Mouse (Mus musculus) adrenal gland, adult 18-20 months (tissue): ENCODE data around the gene Pycr2. TPM values are rescaled to one million over a fixed set of nuclear protein-coding genes. Genes with fewer than 3 reads are reported as not detected.
A peak's percentile ranks its signal among the peaks of the same experiment; 100 is the strongest.

Source experiments
- DNase-seq, 2 experiments: peaks; one replicate each; pipeline ENCODE4 v3.0.0; 2021 to 2022; ENCODE audit warnings: low spot score in 2 of 2
- total RNA-seq, 2 experiments: library from RNA; stranded (reverse); gene quantifications; 1 replicate in 1 of 2; 2 replicates in 1 of 2; pipeline ENCODE4 v1.2.3; 2021

Pycr2 gene
- total RNA-seq, 2 experiments from 2014 or later, result 30.3 to 34.3 TPM

- no peak for DNase-seq
Measured at GRCm38 (mm10) chr1:180903666-180904038, 441 bp upstream of the Pycr2 start.

GRCm38 (mm10) chr1:180904815-180905080 lies 655 bp downstream of the Pycr2 start:
- no peak for DNase-seq

GRCm38 (mm10) chr1:180905307-180905706 lies 1.2 kb downstream of the Pycr2 start:
- DNase-seq, result no peak

- DNase-seq, result no peak
Measured at GRCm38 (mm10) chr1:180905876-180906275, 1.8 kb downstream of the Pycr2 start.

GRCm38 (mm10) chr1:180906461-180907147 lies 2.5 kb downstream of the Pycr2 start:
- DNase-seq, result no peak

- DNase-seq, result no peak
Measured at GRCm38 (mm10) chr1:180911138-180911537, 7.0 kb downstream of the Pycr2 start.

- no peak for DNase-seq
Measured at GRCm38 (mm10) chr1:180911653-180912287, 7.7 kb downstream of the Pycr2 start.

- no peak for DNase-seq
Measured at GRCm38 (mm10) chr1:180912792-180913191, 8.7 kb downstream of the Pycr2 start.

GRCm38 (mm10) chr1:180913797-180914196 lies 9.7 kb downstream of the Pycr2 start:
- no peak for DNase-seq

- no peak for DNase-seq
Measured at GRCm38 (mm10) chr1:180916425-180916824, 12.3 kb downstream of the Pycr2 start.

- DNase-seq, result no peak
Measured at GRCm38 (mm10) chr1:180917053-180917452, 13.0 kb downstream of the Pycr2 start.

- peak; percentile 37 to 61 for DNase-seq
Measured at GRCm38 (mm10) chr1:180919686-180920085, 15.6 kb downstream of the Pycr2 start.

GRCm38 (mm10) chr1:180922273-180923048 lies 18.4 kb downstream of the Pycr2 start:
- no peak for DNase-seq

- DNase-seq, result no peak
Measured at GRCm38 (mm10) chr1:180924737-180925136, 20.6 kb downstream of the Pycr2 start.

GRCm38 (mm10) chr1:180926286-180926685 lies 22.2 kb downstream of the Pycr2 start:
- DNase-seq, result no peak

GRCm38 (mm10) chr1:180929599-180929998 lies 25.5 kb downstream of the Pycr2 start:
- no peak for DNase-seq

- DNase-seq, result no peak
Measured at GRCm38 (mm10) chr1:180931106-180931505, 27.0 kb downstream of the Pycr2 start.

- no peak for DNase-seq
Measured at GRCm38 (mm10) chr1:180933659-180934058, 29.6 kb downstream of the Pycr2 start.

- DNase-seq, result no peak
Measured at GRCm38 (mm10) chr1:180934467-180935419, 30.6 kb downstream of the Pycr2 start, which contains the start of gene Lefty1. TSS of gene Lefty1 (plus strand) at chr1:180935022.

GRCm38 (mm10) chr1:180936610-180937398 lies 32.7 kb downstream of the Pycr2 start:
- DNase-seq, result peak; percentile 40 to 42
